Mouse (Mus musculus) ES-Bruce4 (cell line): ENCODE results near the gene Bpifc.

ENCODE experiments used
- CTCF ChIP-seq: IDR thresholded peaks from one replicate; pipeline ENCODE4 v1.8.1; 2011; ENCODE audit warnings: low read depth, low read length
- EP300 ChIP-seq: IDR thresholded peaks from 2 replicates; pipeline ENCODE4 v1.6.1; 2011; ENCODE audit warnings: low read depth, low read length; ENCODE audit not compliant: insufficient read depth

DNA sequence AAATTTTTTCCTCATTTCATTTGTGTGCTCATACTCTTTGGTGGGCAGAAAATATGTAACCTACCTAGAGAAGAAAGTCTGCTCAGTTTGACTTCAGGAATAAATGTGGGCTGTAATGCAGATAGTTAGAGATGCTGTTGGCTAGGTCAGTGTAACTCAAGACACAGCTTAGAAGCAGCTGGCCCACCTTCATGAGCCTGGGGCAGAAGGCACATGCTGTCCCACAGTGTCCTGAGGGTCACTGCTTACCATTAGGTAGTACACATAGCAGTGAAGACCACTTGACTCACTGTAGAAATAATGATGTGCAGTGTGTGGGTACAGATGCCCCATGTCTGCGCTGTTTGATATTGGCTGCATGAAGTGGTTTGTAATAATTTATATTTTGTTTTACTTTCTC is 34.7 kb upstream of the Bpifc start:
- TF ChIP-seq CTCF (no peak), EP300 (no peak)
